Mouse (Mus musculus) intestine, embryonic 16.5 days (tissue): ENCODE data around the gene Ern1. TPM values are rescaled to one million over a fixed set of nuclear protein-coding genes. Genes with fewer than 3 reads are reported as not detected.
"Not testable (repeated sequence)": the region's sequence is repeated elsewhere in the genome, so short reads cannot be mapped to it uniquely, and the experiment has no call there.

Source experiments
- ATAC-seq: fragments of 200-750 bp; cut with Nextera tagmentation; 2 replicates; pipeline ENCODE4 v1.8.0; 2017; ENCODE audit warnings: moderate TSS enrichment, moderate library complexity
- H3K27ac ChIP-seq: fragments of 300-500 bp; sonication (generic); 2 replicates; pipeline ENCODE4 v1.5.1; 2014; ENCODE audit warnings: mild to moderate bottlenecking, low read length
- H3K27me3 ChIP-seq: fragments of 300-500 bp; sonication (generic); replicated peaks from 2 replicates; pipeline ENCODE4 v1.6.1; 2014; ENCODE audit warnings: low read length, control low read depth, mixed read lengths; ENCODE audit not compliant: control insufficient read depth, insufficient read depth
- H3K36me3 ChIP-seq: fragments of 300-500 bp; sonication (generic); 2 replicates; pipeline ENCODE4 v1.6.1; 2014; ENCODE audit warnings: low read length, control low read depth; ENCODE audit not compliant: control insufficient read depth, insufficient read depth
- H3K4me1 ChIP-seq: fragments of 300-500 bp; sonication (generic); 2 replicates; pipeline ENCODE4 v1.6.1; 2014; ENCODE audit warnings: low read length, control low read depth, mixed read lengths; ENCODE audit not compliant: control insufficient read depth, insufficient read depth
- H3K4me2 ChIP-seq: fragments of 300-500 bp; sonication (generic); 2 replicates; pipeline ENCODE4 v1.6.1; 2014; ENCODE audit warnings: low read depth, low read length, control low read depth
- H3K4me3 ChIP-seq: fragments of 300-500 bp; sonication (generic); 2 replicates; pipeline ENCODE4 v1.5.1; 2014; ENCODE audit warnings: mild to moderate bottlenecking, low read length
- H3K9ac ChIP-seq: fragments of 300-500 bp; sonication (generic); 2 replicates; pipeline ENCODE4 v1.6.1; 2014; ENCODE audit warnings: low read depth, low read length
- H3K9me3 ChIP-seq: fragments of 300-500 bp; sonication (generic); 2 replicates; pipeline ENCODE4 v1.6.1; 2016; ENCODE audit warnings: low read length, control low read depth; ENCODE audit not compliant: control insufficient read depth
- WGBS: fragments of 180-500 bp; shearing (Covaris S2); extraction: QIAGEN DNeasy Blood & Tissue Kit; methylation state at CpG from one replicate; pipeline ENCODE4 v1.1.7; 2014; 5-methylcytosine and 5-hydroxymethylcytosine counted together
- polyA plus RNA-seq: library from polyadenylated mRNA; unstranded; fragments of >200 nt; fragmentation: Nextera tagmentation; extraction: Ambion mirVana; gene quantifications from 2 replicates; pipeline ENCODE4 v1.2.1, GENCODE M21; 2015

The Ern1 gene
- polyA plus RNA-seq, 1 experiment from 2014 or later: 4.1 TPM

DNA sequence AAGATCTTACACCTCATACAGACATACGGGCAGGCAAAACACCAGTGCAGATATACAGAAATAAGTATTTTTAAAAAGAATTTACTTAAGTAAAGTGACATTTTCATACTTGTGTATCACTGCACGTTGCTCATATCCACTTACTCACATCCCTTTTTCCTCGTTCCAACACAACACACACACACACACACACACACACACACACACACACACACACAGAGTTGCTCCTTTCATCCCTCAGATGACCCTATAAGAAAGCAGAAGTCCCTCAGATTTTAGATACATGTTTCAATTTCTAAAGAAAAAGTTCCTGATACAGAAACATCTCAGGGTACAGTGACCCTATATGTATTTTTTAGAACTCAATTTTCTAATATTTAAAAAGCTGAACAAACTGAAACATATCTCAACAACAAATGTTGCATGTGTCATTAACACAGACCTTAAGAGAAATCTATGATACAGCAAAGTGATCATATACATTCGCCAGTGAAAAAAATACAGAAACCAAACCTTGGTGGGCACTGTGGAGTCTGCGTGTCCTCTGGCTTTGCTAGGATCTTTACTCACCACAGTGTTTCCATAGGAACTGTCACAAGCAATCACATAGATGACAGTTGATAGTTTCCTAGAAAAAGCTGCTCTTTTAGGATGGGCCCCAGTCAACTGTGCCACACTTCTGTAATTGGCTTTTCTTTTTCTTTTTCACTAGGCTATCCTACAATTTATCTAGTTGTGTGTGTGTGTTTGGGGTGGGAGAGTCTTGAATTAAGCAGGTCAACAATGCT lies 26.3 kb downstream of the Ern1 start:
- Histone ChIP-seq H3K9ac (no peak overlapping the region), H3K27me3 (no peaks in the 10 kb centered on the region), H3K27ac (no peak overlapping the region), H3K4me2 (no peak overlapping the region), H3K4me1 (peaks cover 3% of the 10 kb centered on the region; the same call in 1 of the 2 replicates), H3K36me3 (no peaks in the 10 kb centered on the region), H3K9me3 (no peaks in the 10 kb centered on the region), H3K4me3 (no peak overlapping the region)
- no peak for ATAC-seq
- WGBS: 77% methylated on average over 5 of the region's 5 CpGs

GRCm38 (mm10) chr11:106460671-106461070 lies 27.0 kb downstream of the Ern1 start:
- peaks cover 3% of the 10 kb centered on the region; the same call in 1 of the 2 replicates for H3K4me1 ChIP-seq
- H3K4me3 ChIP-seq: no peak overlapping the region
- H3K9ac ChIP-seq: no peak overlapping the region
- no peaks in the 10 kb centered on the region for H3K27me3 ChIP-seq
- no peak overlapping the region for H3K27ac ChIP-seq
- WGBS: 94% methylated on average over 1 of the region's 1 CpGs
- H3K4me2 ChIP-seq: no peak overlapping the region
- no peaks in the 10 kb centered on the region for H3K36me3 ChIP-seq
- ATAC-seq: no peak
- H3K9me3 ChIP-seq: no peaks in the 10 kb centered on the region

DNA sequence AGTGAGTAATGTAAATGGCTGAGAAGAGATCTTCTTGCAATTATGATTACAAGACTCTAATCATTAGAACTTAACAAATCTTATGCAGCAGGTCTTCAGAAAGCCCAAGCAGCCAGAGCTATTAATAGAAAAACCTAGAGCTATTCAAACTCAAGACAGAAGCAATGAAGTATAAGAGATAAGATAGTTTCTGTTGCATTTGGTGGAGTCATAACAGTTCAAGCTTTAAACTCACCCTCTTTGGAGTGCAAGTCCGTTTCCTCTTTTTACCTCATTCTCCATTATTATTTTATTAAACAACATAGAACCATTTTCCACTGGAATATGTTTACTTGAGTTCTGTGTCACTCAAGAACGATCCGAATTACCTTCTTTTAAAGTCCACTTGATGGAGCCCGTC lies 29.1 kb downstream of the Ern1 start:
- no peak for ATAC-seq
- Histone ChIP-seq H3K36me3 (no peaks in the 10 kb centered on the region), H3K4me2 (no peak overlapping the region), H3K4me1 (peaks cover 3% of the 10 kb centered on the region; the same call in 1 of the 2 replicates), H3K9ac (no peak overlapping the region), H3K4me3 (no peak overlapping the region), H3K9me3 (no peaks in the 10 kb centered on the region), H3K27me3 (no peaks in the 10 kb centered on the region), H3K27ac (no peak overlapping the region)
- WGBS: 83% methylated on average over 4 of the region's 4 CpGs

- Histone ChIP-seq H3K36me3 (no peaks in the 10 kb centered on the region), H3K4me3 (no peak overlapping the region), H3K9me3 (no peaks in the 10 kb centered on the region), H3K4me1 (peaks cover 9% of the 10 kb centered on the region; the same call in 1 of the 2 replicates), H3K27ac (no peak overlapping the region), H3K27me3 (no peaks in the 10 kb centered on the region), H3K4me2 (no peak overlapping the region), H3K9ac (no peak overlapping the region)
- 30% methylated on average over 3 of the region's 3 CpGs for WGBS
- no peak for ATAC-seq
Measured at GRCm38 (mm10) chr11:106443646-106444045, 44.0 kb downstream of the Ern1 start.

- H3K9ac ChIP-seq, H3K4me1 ChIP-seq, H3K36me3 ChIP-seq, H3K27me3 ChIP-seq, H3K4me3 ChIP-seq, H3K27ac ChIP-seq, H3K9me3 ChIP-seq, ATAC-seq, H3K4me2 ChIP-seq: not testable (repeated sequence)
- 74% methylated on average over 2 of the region's 2 CpGs for WGBS
Measured at GRCm38 (mm10) chr11:106442564-106442963, 45.1 kb downstream of the Ern1 start.

GRCm38 (mm10) chr11:106440318-106440717 lies 47.3 kb downstream of the Ern1 start:
- 86% methylated on average over 2 of the region's 2 CpGs for WGBS
- H3K4me3 ChIP-seq: no peak overlapping the region
- no peak overlapping the region; the same call in 1 of the 2 replicates for H3K27ac ChIP-seq
- H3K36me3 ChIP-seq: no peaks in the 10 kb centered on the region
- no peak; the same call in 1 of the 2 replicates for ATAC-seq
- H3K9ac ChIP-seq: no peak overlapping the region
- H3K4me2 ChIP-seq: no peak overlapping the region
- no peaks in the 10 kb centered on the region for H3K27me3 ChIP-seq
- H3K9me3 ChIP-seq: no peaks in the 10 kb centered on the region
- H3K4me1 ChIP-seq: peaks cover 9% of the 10 kb centered on the region; the same call in 1 of the 2 replicates

DNA sequence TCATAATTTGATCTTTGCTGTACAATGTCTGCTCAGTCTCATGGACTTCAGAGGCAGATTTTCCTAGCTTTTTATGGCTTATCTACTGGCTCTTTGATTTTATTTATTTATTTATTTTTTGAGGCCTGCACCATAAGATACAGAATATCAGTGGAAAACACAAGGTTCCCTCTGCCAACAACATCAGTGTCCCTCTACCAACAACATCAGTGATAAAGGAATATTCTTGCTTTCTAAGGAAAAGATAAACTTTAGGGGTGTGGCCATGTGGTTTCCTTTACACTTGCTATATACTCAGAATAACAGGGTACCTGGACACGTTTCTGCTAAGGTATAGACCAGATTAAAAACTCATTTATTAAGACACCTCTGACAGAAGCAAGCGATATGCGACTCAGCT lies 48.3 kb downstream of the Ern1 start:
- Histone ChIP-seq H3K36me3 (no peaks in the 10 kb centered on the region), H3K4me3 (no peak overlapping the region), H3K27me3 (no peaks in the 10 kb centered on the region), H3K9ac (no peak overlapping the region), H3K27ac (no peak overlapping the region), H3K4me2 (no peak overlapping the region), H3K4me1 (peaks cover 9% of the 10 kb centered on the region; the same call in 1 of the 2 replicates), H3K9me3 (no peaks in the 10 kb centered on the region)
- WGBS: 76% methylated on average over 3 of the region's 3 CpGs
- no peak for ATAC-seq

GRCm38 (mm10) chr11:106438524-106439177 lies 49.0 kb downstream of the Ern1 start:
- H3K9ac ChIP-seq: no peak overlapping the region
- WGBS: 39% methylated on average over 4 of the region's 4 CpGs
- H3K4me2 ChIP-seq: no peak overlapping the region
- H3K36me3 ChIP-seq: no peaks in the 10 kb centered on the region
- peaks cover 9% of the 10 kb centered on the region; the same call in 1 of the 2 replicates for H3K4me1 ChIP-seq
- H3K4me3 ChIP-seq: no peak overlapping the region
- no peaks in the 10 kb centered on the region for H3K27me3 ChIP-seq
- H3K27ac ChIP-seq: no peak overlapping the region
- H3K9me3 ChIP-seq: no peaks in the 10 kb centered on the region
- no peak for ATAC-seq

DNA sequence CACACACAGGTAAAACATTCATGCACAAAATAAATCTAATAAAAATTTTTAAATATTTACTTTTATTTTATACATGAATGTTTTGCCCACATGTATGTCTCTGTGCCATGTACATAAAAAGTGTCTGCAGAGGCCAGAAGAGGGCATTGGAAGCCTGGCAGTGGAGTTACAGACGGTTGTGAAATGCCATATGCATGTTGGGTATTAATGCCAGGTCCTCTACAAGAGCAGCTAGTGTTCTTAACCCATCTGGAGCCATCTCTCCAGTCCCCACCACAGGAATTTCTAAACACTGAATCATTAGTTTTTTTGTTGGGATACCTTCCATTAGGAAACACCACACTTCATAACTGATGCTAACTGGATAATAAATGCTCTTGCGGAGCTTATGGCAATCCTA lies 50.1 kb downstream of the Ern1 start:
- H3K36me3 ChIP-seq: no peaks in the 10 kb centered on the region
- H3K27me3 ChIP-seq: no peaks in the 10 kb centered on the region
- H3K4me3 ChIP-seq: no peak overlapping the region
- H3K9ac ChIP-seq: no peak overlapping the region
- no peaks in the 10 kb centered on the region for H3K9me3 ChIP-seq
- H3K27ac ChIP-seq: no peak overlapping the region
- 93% methylated on average over 2 of the region's 2 CpGs for WGBS
- H3K4me1 ChIP-seq: peaks cover 9% of the 10 kb centered on the region; the same call in 1 of the 2 replicates
- ATAC-seq: no peak
- no peak overlapping the region for H3K4me2 ChIP-seq
